Mouse (Mus musculus): ENCODE measurements around the gene Cldn1. TPM values are rescaled to one million over a fixed set of nuclear protein-coding genes. Genes with fewer than 3 reads are reported as not detected.

Cldn1 gene
- polyA plus RNA-seq, 1 experiment: 0.20 TPM

GRCm38 (mm10) chr16:26309402-26309801, 62.2 kb downstream of the Cldn1 start:
- Histone ChIP-seq H3K27ac (ENCODE audit: control insufficient read depth, insufficient read depth, low read depth, low read length) (no peak overlapping the region), H3K27me3 (ENCODE audit: control insufficient read depth, insufficient read depth, low read length) (no peaks in the 10 kb centered on the region), H3K36me3 (ENCODE audit: control insufficient read depth, insufficient read depth, low read length) (no peaks in the 10 kb centered on the region), H3K4me3 (ENCODE audit: control insufficient read depth, low read depth, low read length) (no peak overlapping the region), H3K4me1 (ENCODE audit: control insufficient read depth, insufficient read depth, low read length) (no peaks in the 10 kb centered on the region)
- TF ChIP-seq CTCF (IDR thresholded peaks at IDR 0.05; ENCODE audit: control insufficient read depth, insufficient read depth, insufficient replicate concordance, low read depth, low read length) (no peak), POLR2A (IDR thresholded peaks at IDR 0.05; ENCODE audit: control insufficient read depth, low read depth, low read length) (no peak)

Other genes with a start within 250 kb of the Cldn1 start
- not detected in 2 replicates for gene Cldn16, start 91.3 kb upstream of the Cldn1 start, polyA plus RNA-seq (2012; rRNA removed)
- gene Tmem207, start 154.9 kb upstream of the Cldn1 start, polyA plus RNA-seq (2012; rRNA removed): not detected in 2 replicates
- 1.7 and 2.2 TPM in 2 replicates for gene Il1rap, start 209.9 kb upstream of the Cldn1 start, polyA plus RNA-seq (2012; rRNA removed)